Mouse (Mus musculus) liver, embryonic 14.5 days (tissue): Measurements from ENCODE around the gene Arhgef38.

Source experiments
- CTCF ChIP-seq: IDR thresholded peaks from 2 replicates; pipeline ENCODE4 v1.5.1; 2016; ENCODE audit warnings: antibody characterized with exemption, low read depth, control low read depth
- EP300 ChIP-seq: IDR thresholded peaks from 2 replicates; pipeline ENCODE4 v1.6.1; 2016; ENCODE audit warnings: antibody characterized with exemption, low read depth

DNA sequence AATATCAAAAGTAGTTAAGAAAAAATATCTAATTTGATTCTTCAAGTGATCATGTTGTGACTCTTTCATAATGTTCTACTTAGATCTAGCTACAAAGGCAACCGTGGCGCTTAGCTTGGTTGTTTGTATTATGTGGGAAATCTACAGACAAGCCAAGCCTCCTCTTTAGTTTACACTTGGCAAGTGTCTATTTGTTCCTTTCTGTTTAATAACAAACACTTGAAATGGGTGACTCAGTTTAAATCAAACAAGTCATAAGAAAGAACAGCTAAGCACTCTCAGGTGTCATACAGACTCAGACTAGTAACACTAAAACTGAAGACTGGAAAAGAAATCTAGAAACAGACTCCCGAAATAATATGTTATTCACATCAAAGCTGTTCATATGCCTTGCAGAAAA is 47.2 kb downstream of the Arhgef38 start:
- TF ChIP-seq CTCF = no peak
- TF ChIP-seq EP300 = no peak
